Mouse (Mus musculus): Measurements from ENCODE around the gene Clint1. TPM values are rescaled to one million over a fixed set of nuclear protein-coding genes. Genes with fewer than 3 reads are reported as not detected.
A peak's percentile ranks its signal among the peaks of the same experiment; 100 is the strongest.

Gene Clint1
- polyA plus RNA-seq, 1 experiment from 2014 or later = 104 TPM

DNA sequence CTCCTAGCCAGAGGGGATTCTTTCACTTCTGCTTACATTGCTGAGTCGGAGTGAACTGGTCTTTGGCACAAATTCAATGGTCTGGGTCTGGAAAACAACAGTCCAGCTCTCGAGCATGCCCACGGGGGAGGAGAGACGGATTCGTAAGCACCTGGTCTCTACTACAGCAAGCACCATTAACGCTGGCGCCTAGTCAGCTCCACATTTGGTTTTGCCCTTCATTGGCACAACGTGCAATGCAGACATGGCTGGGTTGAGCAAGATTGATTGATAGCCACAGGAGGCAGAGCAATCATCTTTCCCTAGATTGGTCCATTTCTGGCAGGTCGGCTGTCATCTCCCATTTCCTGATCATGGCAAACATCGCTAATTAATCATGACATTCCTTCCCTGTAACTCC, 36.2 kb upstream of the Clint1 start:
- Histone ChIP-seq H3K27ac (ENCODE audit: low read length) (no peak overlapping the region), H3K9me3 (ENCODE audit: low read length) (no peaks in the 10 kb centered on the region), H3K4me1 (ENCODE audit: insufficient read depth, low read length) (peaks cover 1% of the 10 kb centered on the region; the same call in 1 of the 2 replicates), H3K9ac (replicated peaks; ENCODE audit: low read length) (no peak overlapping the region), H3K4me2 (replicated peaks; ENCODE audit: low read depth, low read length) (no peak overlapping the region), H3K36me3 (ENCODE audit: insufficient read depth, low read length) (no peaks in the 10 kb centered on the region), H3K4me3 (ENCODE audit: low read length) (no peak overlapping the region), H3K27me3 (ENCODE audit: insufficient read depth, low read length) (no peaks in the 10 kb centered on the region)
- no peak for ATAC-seq (ENCODE audit: low FRiP score, low TSS enrichment)
- 73% methylated on average over 10 of the region's 10 CpGs for WGBS

DNA sequence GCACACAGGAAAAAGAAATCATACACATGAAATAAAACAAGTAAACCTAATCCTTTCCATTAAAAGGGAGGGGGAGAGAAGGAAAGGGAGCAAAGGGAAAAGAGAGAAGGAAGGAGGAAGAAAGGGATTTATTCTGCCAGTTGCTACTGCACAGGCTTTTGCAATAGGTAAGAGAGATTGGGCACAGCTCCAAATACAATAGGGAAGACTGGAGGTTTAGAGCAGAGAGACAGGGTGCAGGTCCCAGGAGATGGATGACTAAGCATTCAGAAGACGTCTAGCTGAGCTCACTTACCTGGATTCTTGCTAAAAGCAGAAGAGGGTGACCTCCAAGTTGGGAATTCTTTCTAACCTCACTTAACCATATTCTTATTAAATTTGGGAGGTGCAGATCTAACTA, 35.1 kb upstream of the Clint1 start:
- ATAC-seq (ENCODE audit: low FRiP score, low TSS enrichment) = no peak
- Histone ChIP-seq H3K9me3 (ENCODE audit: low read length) (no peaks in the 10 kb centered on the region), H3K27me3 (ENCODE audit: insufficient read depth, low read length) (no peaks in the 10 kb centered on the region), H3K36me3 (ENCODE audit: insufficient read depth, low read length) (no peaks in the 10 kb centered on the region), H3K4me1 (ENCODE audit: insufficient read depth, low read length) (no peaks in the 10 kb centered on the region), H3K4me3 (ENCODE audit: low read length) (no peak overlapping the region), H3K9ac (replicated peaks; ENCODE audit: low read length) (no peak overlapping the region), H3K4me2 (replicated peaks; ENCODE audit: low read depth, low read length) (no peak overlapping the region), H3K27ac (ENCODE audit: low read length) (no peak overlapping the region)
- WGBS = 57% methylated on average over 1 of the region's 1 CpGs

DNA sequence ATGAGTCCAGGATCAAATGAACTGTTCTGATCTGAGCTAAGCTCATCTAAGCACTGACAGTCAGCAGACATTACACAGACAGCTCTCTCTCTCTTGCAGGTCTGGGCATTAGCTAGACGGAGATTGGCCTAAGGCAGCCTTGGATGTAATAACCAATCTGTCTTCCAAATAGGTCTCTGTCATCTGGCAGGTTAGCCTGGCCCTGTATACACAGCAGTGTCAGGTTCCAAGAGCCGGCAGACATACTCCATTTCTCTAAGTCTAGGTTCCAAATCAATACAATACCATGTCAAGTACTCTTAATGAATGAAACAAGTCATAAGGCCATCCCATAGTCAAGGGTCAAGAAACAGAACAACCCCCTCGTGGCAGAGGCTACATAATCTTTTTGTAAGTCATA, 33.9 kb upstream of the Clint1 start:
- Histone ChIP-seq H3K4me2 (replicated peaks; ENCODE audit: low read depth, low read length) (no peak overlapping the region), H3K36me3 (ENCODE audit: insufficient read depth, low read length) (no peaks in the 10 kb centered on the region), H3K4me3 (ENCODE audit: low read length) (no peak overlapping the region), H3K9ac (replicated peaks; ENCODE audit: low read length) (no peak overlapping the region), H3K27me3 (ENCODE audit: insufficient read depth, low read length) (no peaks in the 10 kb centered on the region), H3K27ac (ENCODE audit: low read length) (no peak overlapping the region), H3K9me3 (ENCODE audit: low read length) (no peaks in the 10 kb centered on the region), H3K4me1 (ENCODE audit: insufficient read depth, low read length) (no peaks in the 10 kb centered on the region)
- no peak for ATAC-seq (ENCODE audit: low FRiP score, low TSS enrichment)
- WGBS = 39% methylated on average over 3 of the region's 3 CpGs

DNA sequence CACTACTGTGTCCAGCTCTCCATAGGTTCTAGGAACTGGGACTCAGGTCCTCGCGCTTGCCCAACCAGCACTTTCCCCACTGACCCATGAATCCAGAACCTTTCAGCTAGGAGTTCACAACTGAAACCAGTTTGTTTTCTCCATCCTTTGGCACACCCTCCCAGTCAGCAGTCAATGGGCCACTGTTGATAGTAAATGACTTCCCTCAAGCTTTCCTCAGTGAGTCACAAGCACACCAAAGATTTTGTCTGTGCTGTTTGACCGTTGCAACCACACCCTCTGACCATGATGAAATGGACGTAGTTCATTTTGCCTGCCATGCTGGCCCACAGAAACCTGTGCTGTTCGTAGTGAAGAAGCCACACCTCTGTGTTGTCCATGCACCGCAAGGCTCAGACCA, 30.9 kb upstream of the Clint1 start:
- no peak overlapping the region for H3K4me3 ChIP-seq (ENCODE audit: low read length)
- no peak overlapping the region for H3K27ac ChIP-seq (ENCODE audit: low read length)
- no peak for ATAC-seq (ENCODE audit: low FRiP score, low TSS enrichment)
- no peak overlapping the region for H3K9ac ChIP-seq (replicated peaks; ENCODE audit: low read length)
- no peaks in the 10 kb centered on the region for H3K27me3 ChIP-seq (ENCODE audit: insufficient read depth, low read length)
- no peak overlapping the region for H3K4me2 ChIP-seq (replicated peaks; ENCODE audit: low read depth, low read length)
- no peaks in the 10 kb centered on the region for H3K4me1 ChIP-seq (ENCODE audit: insufficient read depth, low read length)
- H3K36me3 ChIP-seq (ENCODE audit: insufficient read depth, low read length) = no peaks in the 10 kb centered on the region
- no peaks in the 10 kb centered on the region for H3K9me3 ChIP-seq (ENCODE audit: low read length)
- 86% methylated on average over 6 of the region's 6 CpGs for WGBS

DNA sequence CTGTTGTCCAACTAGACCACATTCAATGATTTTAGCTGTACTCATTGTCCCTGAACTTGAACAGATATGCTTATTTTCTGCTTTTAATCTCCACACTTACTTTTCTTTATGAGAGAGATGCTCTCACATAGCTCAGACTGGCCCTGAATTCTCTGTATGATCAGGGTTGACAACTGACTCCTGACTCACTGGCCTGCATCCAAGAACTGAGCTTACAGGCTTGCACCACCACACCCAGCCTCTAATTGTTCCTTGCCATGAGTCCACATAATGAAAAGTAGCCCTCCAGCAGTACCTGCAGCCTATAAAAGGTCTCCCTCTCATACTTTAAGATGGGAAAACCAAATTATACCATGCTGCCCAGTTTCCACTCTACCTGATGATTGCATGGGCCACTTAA, 21.7 kb upstream of the Clint1 start:
- H3K36me3 ChIP-seq (ENCODE audit: insufficient read depth, low read length) = no peaks in the 10 kb centered on the region
- no peaks in the 10 kb centered on the region for H3K4me1 ChIP-seq (ENCODE audit: insufficient read depth, low read length)
- no peak for ATAC-seq (ENCODE audit: low FRiP score, low TSS enrichment)
- H3K27ac ChIP-seq (ENCODE audit: low read length) = no peak overlapping the region
- H3K27me3 ChIP-seq (ENCODE audit: insufficient read depth, low read length) = no peaks in the 10 kb centered on the region
- H3K4me2 ChIP-seq (replicated peaks; ENCODE audit: low read depth, low read length) = no peak overlapping the region
- H3K9me3 ChIP-seq (ENCODE audit: low read length) = no peaks in the 10 kb centered on the region
- H3K9ac ChIP-seq (replicated peaks; ENCODE audit: low read length) = no peak overlapping the region
- H3K4me3 ChIP-seq (ENCODE audit: low read length) = no peak overlapping the region

DNA sequence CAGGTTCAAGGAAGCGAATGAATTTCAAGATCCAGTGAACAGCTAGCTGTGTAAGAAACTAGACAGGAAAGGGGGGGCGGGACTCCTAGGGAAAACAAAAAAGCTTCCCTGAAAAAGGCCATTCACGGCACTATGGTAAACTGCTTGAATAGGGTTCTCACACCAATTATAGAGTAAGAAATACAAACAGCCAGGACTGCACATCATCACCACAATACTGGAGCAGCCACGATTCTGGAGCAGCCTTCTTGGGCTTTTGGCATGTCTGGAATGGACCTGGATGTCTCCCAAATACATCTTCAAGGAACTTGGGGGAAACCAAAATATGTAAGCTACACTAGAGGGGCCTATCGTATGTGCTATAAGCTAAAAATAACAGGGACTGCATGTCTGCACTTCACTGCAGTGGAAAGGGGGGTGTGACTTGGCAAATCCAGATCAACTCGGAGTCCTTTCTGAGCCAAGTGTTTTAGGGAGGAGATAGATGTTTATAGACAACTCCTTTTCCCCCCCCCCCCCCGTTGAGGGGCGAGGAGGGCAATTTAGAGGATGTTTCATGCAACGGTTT, 21.0 kb upstream of the Clint1 start:
- ATAC-seq (ENCODE audit: low FRiP score, low TSS enrichment) = peak; percentile 35; the same call in 1 of the 2 replicates
- Histone ChIP-seq H3K4me3 (ENCODE audit: low read length) (no peak overlapping the region), H3K27me3 (ENCODE audit: insufficient read depth, low read length) (no peaks in the 10 kb centered on the region), H3K9me3 (ENCODE audit: low read length) (no peaks in the 10 kb centered on the region), H3K4me2 (replicated peaks; ENCODE audit: low read depth, low read length) (no peak overlapping the region), H3K4me1 (ENCODE audit: insufficient read depth, low read length) (0 out of 2 replicates have a peak, but pooled peaks cover 4% of the 10 kb centered on the region), H3K27ac (ENCODE audit: low read length) (no peak overlapping the region), H3K9ac (replicated peaks; ENCODE audit: low read length) (no peak overlapping the region), H3K36me3 (ENCODE audit: insufficient read depth, low read length) (no peaks in the 10 kb centered on the region)
- WGBS = 56% methylated on average over 9 of the region's 9 CpGs

DNA sequence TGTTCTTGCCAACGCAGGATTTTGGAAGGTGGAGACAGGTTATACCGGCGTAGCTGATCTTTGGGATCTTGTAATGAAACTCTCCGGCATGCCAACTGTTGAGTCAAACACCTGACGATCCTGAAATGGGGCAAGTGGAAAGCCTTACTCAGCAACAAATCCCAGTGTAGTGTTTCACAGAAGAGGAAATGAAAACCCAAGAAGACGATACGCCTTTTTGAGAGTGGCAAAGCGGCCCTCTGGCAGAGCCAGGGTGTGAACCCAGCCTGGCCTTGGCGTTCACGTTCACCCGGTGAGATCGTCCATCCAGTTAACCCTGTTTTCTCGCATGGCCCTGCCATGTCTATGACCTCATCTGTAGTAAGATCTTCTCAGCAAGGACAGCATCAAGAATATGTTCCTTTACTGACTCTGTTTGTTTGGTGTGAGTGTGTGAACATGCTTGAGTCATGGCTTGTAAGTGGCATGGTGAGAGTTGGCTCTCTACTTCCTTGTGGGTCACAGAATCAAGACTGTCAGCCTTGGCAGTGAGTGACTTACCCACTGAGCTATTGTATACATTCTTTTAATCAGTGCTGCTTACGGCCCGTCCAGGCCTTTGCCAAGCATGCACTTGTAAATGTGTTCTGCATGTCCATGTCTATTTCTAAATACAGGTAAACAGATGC, 20.2 kb upstream of the Clint1 start:
- Histone ChIP-seq H3K4me2 (replicated peaks; ENCODE audit: low read depth, low read length) (no peak overlapping the region), H3K4me1 (ENCODE audit: insufficient read depth, low read length) (peaks cover 4% of the 10 kb centered on the region; the same call in 1 of the 2 replicates), H3K4me3 (ENCODE audit: low read length) (no peak overlapping the region), H3K27ac (ENCODE audit: low read length) (no peak overlapping the region), H3K36me3 (ENCODE audit: insufficient read depth, low read length) (no peaks in the 10 kb centered on the region), H3K27me3 (ENCODE audit: insufficient read depth, low read length) (no peaks in the 10 kb centered on the region), H3K9ac (replicated peaks; ENCODE audit: low read length) (no peak overlapping the region), H3K9me3 (ENCODE audit: low read length) (no peaks in the 10 kb centered on the region)
- no peak for ATAC-seq (ENCODE audit: low FRiP score, low TSS enrichment)
- 79% methylated on average over 15 of the region's 15 CpGs for WGBS

DNA sequence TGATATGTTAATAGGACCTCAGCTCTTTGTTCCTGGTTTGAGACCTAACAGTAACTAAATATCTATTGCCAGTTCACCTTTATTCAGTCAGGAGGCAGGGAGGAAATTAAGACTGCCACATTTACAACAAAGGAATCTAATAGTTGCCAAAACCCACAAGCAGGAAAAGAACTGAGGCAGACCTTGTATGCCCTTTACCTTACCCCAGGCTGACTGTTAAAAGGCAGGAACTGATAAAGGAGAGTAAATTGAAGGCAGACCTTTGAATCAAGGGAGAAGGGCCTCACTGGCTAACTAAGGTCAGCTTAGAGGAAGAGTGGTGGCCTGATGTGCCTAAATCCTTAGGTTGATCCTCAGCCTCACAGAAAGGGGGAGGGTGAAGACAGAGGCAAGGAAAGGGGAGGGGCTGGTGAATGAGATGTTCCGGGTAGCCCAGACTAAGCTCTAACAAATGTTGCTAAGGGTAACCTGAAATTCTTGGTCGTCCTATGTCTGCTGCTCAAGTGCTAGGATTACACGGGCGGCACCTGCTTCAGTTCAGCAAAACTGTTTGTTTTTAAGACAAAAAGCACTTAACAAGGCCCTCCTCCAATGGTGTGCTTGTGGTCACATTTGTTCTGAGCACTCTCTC, 16.1 kb upstream of the Clint1 start:
- no peak overlapping the region for H3K4me2 ChIP-seq (replicated peaks; ENCODE audit: low read depth, low read length)
- H3K27ac ChIP-seq (ENCODE audit: low read length) = no peak overlapping the region; the same call in 1 of the 2 replicates
- H3K9me3 ChIP-seq (ENCODE audit: low read length) = no peaks in the 10 kb centered on the region
- WGBS = 20% methylated on average over 4 of the region's 4 CpGs
- H3K9ac ChIP-seq (replicated peaks; ENCODE audit: low read length) = no peak overlapping the region
- H3K4me1 ChIP-seq (ENCODE audit: insufficient read depth, low read length) = peaks cover 4% of the 10 kb centered on the region; the same call in 1 of the 2 replicates
- H3K4me3 ChIP-seq (ENCODE audit: low read length) = no peak overlapping the region
- no peaks in the 10 kb centered on the region for H3K27me3 ChIP-seq (ENCODE audit: insufficient read depth, low read length)
- H3K36me3 ChIP-seq (ENCODE audit: insufficient read depth, low read length) = no peaks in the 10 kb centered on the region
- ATAC-seq (ENCODE audit: low FRiP score, low TSS enrichment) = no peak

DNA sequence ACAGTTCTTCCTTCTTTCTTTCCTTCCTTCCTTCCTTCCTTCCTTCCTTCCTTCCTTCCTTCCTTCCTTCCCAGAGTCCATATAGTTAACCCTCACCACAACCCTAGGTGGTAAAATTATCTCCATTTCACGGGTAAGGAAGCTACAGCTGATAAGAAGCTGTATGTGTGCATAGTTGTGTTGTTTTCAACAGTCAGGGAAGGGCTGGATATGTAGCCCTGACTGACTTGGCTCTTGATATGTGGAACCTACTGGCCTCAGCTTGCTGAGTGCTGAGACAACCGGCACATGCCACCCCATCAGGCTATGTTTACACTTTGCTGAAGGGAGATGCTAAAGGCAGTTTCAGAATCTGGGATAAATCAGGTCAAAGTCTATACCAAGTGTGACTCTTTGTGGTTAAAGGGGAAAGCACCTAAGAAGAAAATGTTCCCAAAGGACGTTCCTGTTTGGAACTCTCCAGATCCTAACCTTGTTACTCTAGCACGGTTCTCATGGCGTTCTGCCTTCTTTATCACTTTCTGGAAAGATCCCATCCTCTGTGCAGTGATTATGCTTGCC, 14.5 kb upstream of the Clint1 start:
- H3K36me3 ChIP-seq (ENCODE audit: insufficient read depth, low read length) = no peaks in the 10 kb centered on the region
- H3K4me3 ChIP-seq (ENCODE audit: low read length) = no peak overlapping the region
- no peak for ATAC-seq (ENCODE audit: low FRiP score, low TSS enrichment)
- H3K4me1 ChIP-seq (ENCODE audit: insufficient read depth, low read length) = peaks cover 4% of the 10 kb centered on the region; the same call in 1 of the 2 replicates
- no peak overlapping the region for H3K4me2 ChIP-seq (replicated peaks; ENCODE audit: low read depth, low read length)
- WGBS = 80% methylated on average over 5 of the region's 5 CpGs
- no peaks in the 10 kb centered on the region for H3K27me3 ChIP-seq (ENCODE audit: insufficient read depth, low read length)
- H3K27ac ChIP-seq (ENCODE audit: low read length) = peak overlapping the region; percentile 87
- H3K9ac ChIP-seq (replicated peaks; ENCODE audit: low read length) = no peak overlapping the region
- no peaks in the 10 kb centered on the region for H3K9me3 ChIP-seq (ENCODE audit: low read length)

DNA sequence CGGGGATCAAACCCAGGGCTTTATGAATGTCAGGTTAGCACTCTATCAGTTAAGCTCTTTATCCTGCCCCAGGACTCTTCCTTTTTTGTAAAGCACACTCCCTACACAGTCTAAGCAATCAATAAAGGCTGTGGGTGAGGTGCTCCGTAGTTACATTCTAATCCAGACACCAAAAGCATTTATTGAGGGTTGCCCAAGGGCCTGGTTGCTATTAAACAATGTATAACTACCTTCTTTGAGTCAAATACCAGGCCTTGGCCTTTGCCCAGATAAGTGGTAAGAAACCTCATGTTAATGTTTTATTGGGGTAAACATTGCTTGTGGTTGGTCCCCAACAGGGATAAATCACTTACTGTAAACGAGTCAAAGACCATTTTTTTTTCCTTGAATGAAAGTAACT, 13.4 kb upstream of the Clint1 start:
- WGBS = 43% methylated on average over 3 of the region's 3 CpGs
- Histone ChIP-seq H3K36me3 (ENCODE audit: insufficient read depth, low read length) (no peaks in the 10 kb centered on the region), H3K4me1 (ENCODE audit: insufficient read depth, low read length) (peaks cover 4% of the 10 kb centered on the region; the same call in 1 of the 2 replicates), H3K4me2 (replicated peaks; ENCODE audit: low read depth, low read length) (no peak overlapping the region), H3K9ac (replicated peaks; ENCODE audit: low read length) (no peak overlapping the region), H3K4me3 (ENCODE audit: low read length) (no peak overlapping the region), H3K9me3 (ENCODE audit: low read length) (no peaks in the 10 kb centered on the region), H3K27me3 (ENCODE audit: insufficient read depth, low read length) (no peaks in the 10 kb centered on the region), H3K27ac (ENCODE audit: low read length) (peak overlapping the region; percentile 87)
- ATAC-seq (ENCODE audit: low FRiP score, low TSS enrichment) = peak; percentile 89

Data from kidney, embryonic 16.5 days (tissue).